Mouse (Mus musculus) CH12.LX (cell line): Measurements from ENCODE around the gene Adsl. TPM values are rescaled to one million over a fixed set of nuclear protein-coding genes. Genes with fewer than 3 reads are reported as not detected.

ENCODE experiments used
- DNase-seq: peaks from one replicate; pipeline ENCODE4 v3.0.0-alpha.2; 2013; ENCODE audit errors: extremely low read depth
- H3K27ac ChIP-seq: 2 replicates; pipeline ENCODE4 v1.5.1; 2012; ENCODE audit warnings: low read depth, mild to moderate bottlenecking, control low read depth, moderate library complexity; ENCODE audit not compliant: insufficient read depth
- H3K27me3 ChIP-seq: replicated peaks from 2 replicates; pipeline ENCODE3; 2012; ENCODE audit warnings: inconsistent platforms
- H3K36me3 ChIP-seq, 2 experiments: replicated peaks in 1 of 2; 2 replicates each; pipeline versions ENCODE3 to v1.6.1; 2012; ENCODE audit warnings: inconsistent platforms in 1 of 2, low read length in 1 of 2, mild to moderate bottlenecking in 1 of 2, mixed read lengths in 1 of 2, moderate library complexity in 1 of 2; ENCODE audit not compliant: control insufficient read depth in 1 of 2, insufficient read depth in 1 of 2
- H3K4me1 ChIP-seq, 2 experiments: 2 replicates each; pipeline ENCODE4 v1.6.1; 2012; ENCODE audit warnings: inconsistent platforms in 1 of 2, moderate library complexity in 1 of 2; ENCODE audit not compliant: insufficient read depth in 2 of 2, control insufficient read depth in 1 of 2
- H3K4me2 ChIP-seq: 2 replicates; pipeline ENCODE4 v1.6.1; 2012; ENCODE audit warnings: low read depth, mild to moderate bottlenecking, control low read depth; ENCODE audit not compliant: poor library complexity, insufficient read depth, severe bottlenecking
- H3K4me3 ChIP-seq, 3 experiments: fragments of 150-350 bp in 1 of 3; sonication (generic) in 1 of 3; replicated peaks in 1 of 3; 2 replicates each; pipeline versions ENCODE3 to v1.5.1; 2011 to 2012; ENCODE audit warnings: low read depth in 2 of 3, low read length in 2 of 3, mild to moderate bottlenecking in 2 of 3, moderate library complexity in 2 of 3, control low read depth in 1 of 3, improper control_type of control experiment in 1 of 3, inconsistent platforms in 1 of 3, mixed read lengths in 1 of 3; ENCODE audit not compliant: poor library complexity in 1 of 3
- H3K79me2 ChIP-seq: replicated peaks from 2 replicates; pipeline ENCODE4 v1.6.1; 2012; ENCODE audit warnings: mild to moderate bottlenecking, moderate library complexity; ENCODE audit not compliant: control insufficient read depth, poor library complexity, insufficient read depth, severe bottlenecking; ENCODE audit errors: extremely low read depth
- H3K9ac ChIP-seq: 2 replicates; pipeline ENCODE4 v1.6.1; 2012; ENCODE audit warnings: low read depth, mild to moderate bottlenecking, control low read depth, moderate library complexity; ENCODE audit not compliant: insufficient read depth
- H3K9me3 ChIP-seq: replicated peaks from 2 replicates; pipeline ENCODE3; 2012; ENCODE audit warnings: low read length, inconsistent platforms, mixed read lengths
- BHLHE40 ChIP-seq: IDR thresholded peaks from 2 replicates; pipeline ENCODE4 v1.6.1; 2011; ENCODE audit warnings: mild to moderate bottlenecking, low read depth, low read length, improper control_type of control experiment
- CTCF ChIP-seq, 2 experiments: IDR thresholded peaks in 1 of 2; conservative IDR thresholded peaks in 1 of 2; 2 replicates each; pipeline ENCODE4 v1.5.1; 2011 to 2012; ENCODE audit warnings: low read depth in 2 of 2, low read length in 2 of 2, improper control_type of control experiment in 1 of 2, inconsistent platforms in 1 of 2, mild to moderate bottlenecking in 1 of 2, moderate library complexity in 1 of 2
- ETS1 ChIP-seq: conservative IDR thresholded peaks from 2 replicates; pipeline ENCODE4 v1.6.1; 2012; ENCODE audit warnings: low read depth, mild to moderate bottlenecking, inconsistent platforms, low read length, improper control_type of control experiment, moderate library complexity
- HCFC1 ChIP-seq: IDR thresholded peaks from 2 replicates; pipeline ENCODE4 v1.6.1; 2012; ENCODE audit warnings: low read depth, mild to moderate bottlenecking, inconsistent platforms, low read length, improper control_type of control experiment
- IRF4 ChIP-seq: IDR thresholded peaks from 2 replicates; pipeline ENCODE4 v1.6.1; 2014; ENCODE audit warnings: low read depth, mild to moderate bottlenecking, inconsistent platforms, low read length, improper control_type of control experiment
- KAT2A ChIP-seq: IDR thresholded peaks from 2 replicates; pipeline ENCODE4 v1.6.1; 2012; ENCODE audit warnings: low read length, improper control_type of control experiment, inconsistent platforms; ENCODE audit not compliant: insufficient replicate concordance
- MAFK ChIP-seq: IDR thresholded peaks from 2 replicates; pipeline ENCODE4 v1.6.1; 2011; ENCODE audit warnings: low read length, improper control_type of control experiment; ENCODE audit not compliant: insufficient replicate concordance
- MAX ChIP-seq: IDR thresholded peaks from 2 replicates; pipeline ENCODE4 v1.6.1; 2011; ENCODE audit warnings: low read length, improper control_type of control experiment
- MYC ChIP-seq: IDR thresholded peaks from 2 replicates; pipeline ENCODE4 v1.6.1; 2011; ENCODE audit warnings: low read depth, mild to moderate bottlenecking, improper control_type of control experiment, low read length
- NELFE ChIP-seq: IDR thresholded peaks from 2 replicates; pipeline ENCODE4 v1.6.1; 2011; ENCODE audit warnings: low read depth, low read length, improper control_type of control experiment
- PAX5 ChIP-seq: IDR thresholded peaks from 2 replicates; pipeline ENCODE4 v1.6.1; 2012; ENCODE audit warnings: low read length, inconsistent platforms, mixed read lengths
- POLR2A ChIP-seq: IDR thresholded peaks from 2 replicates; pipeline ENCODE4 v1.6.1; 2011; ENCODE audit warnings: low read depth, mild to moderate bottlenecking, improper control_type of control experiment, low read length
- RAD21 ChIP-seq: IDR thresholded peaks from 2 replicates; pipeline ENCODE4 v1.6.1; 2011; ENCODE audit warnings: low read depth, mild to moderate bottlenecking, low read length, improper control_type of control experiment, moderate library complexity
- SMC3 ChIP-seq: IDR thresholded peaks from 2 replicates; pipeline ENCODE4 v1.6.1; 2011; ENCODE audit warnings: low read depth, low read length, improper control_type of control experiment
- TCF12 ChIP-seq: IDR thresholded peaks from 2 replicates; pipeline ENCODE4 v1.6.1; 2014; ENCODE audit warnings: low read depth, mild to moderate bottlenecking, inconsistent platforms, low read length, improper control_type of control experiment
- UBTF ChIP-seq: IDR thresholded peaks from 2 replicates; pipeline ENCODE4 v1.6.1; 2012; ENCODE audit warnings: low read depth, mild to moderate bottlenecking, inconsistent platforms, low read length, improper control_type of control experiment, moderate library complexity
- USF2 ChIP-seq: conservative IDR thresholded peaks from 2 replicates; pipeline ENCODE4 v1.6.1; 2011; ENCODE audit warnings: low read depth, low read length, improper control_type of control experiment
- ZKSCAN1 ChIP-seq: IDR thresholded peaks from 2 replicates; pipeline ENCODE4 v1.6.1; 2012; ENCODE audit warnings: low read depth, inconsistent platforms, low read length, improper control_type of control experiment, borderline replicate concordance
- dilution Hi-C: fragments of 300-500 bp; cut with MboI; formaldehyde crosslinking; loops from 2 replicates; pipeline ENCODE4 v1.14.3; 2020; ENCODE audit warnings: low sequenced_read_pairs; ENCODE audit not compliant: extremely low pct_unique_long_range_greater_than_20kb, extremely low pct_ligation_motif_present
- in situ Hi-C: fragments of 300-500 bp; cut with MboI; formaldehyde crosslinking; loops from 3 replicates; pipeline ENCODE4 v1.14.3; 2019; ENCODE audit warnings: low sequenced_read_pairs, low pct_ligation_motif_present, low pct_unique_long_range_greater_than_20kb, mixed read lengths
- polyA plus RNA-seq: library from polyadenylated mRNA; unstranded; fragments of >175 nt; gene quantifications from 2 replicates; pipeline ENCODE4 v1.2.1, GENCODE M21; 2012; ENCODE audit warnings: low read depth; ENCODE audit not compliant: insufficient read length
- total RNA-seq, 2 experiments: library from RNA; depleted of rRNA; stranded (reverse); fragments of 300-350 nt in 1 of 2; fragments of >200 nt in 1 of 2; gene quantifications; 2 replicates each; pipeline ENCODE4 v1.2.3; 2012 to 2014

Gene Adsl
- total and polyA plus RNA-seq, 3 experiments, result 226 to 356 (median 276) TPM

DNA sequence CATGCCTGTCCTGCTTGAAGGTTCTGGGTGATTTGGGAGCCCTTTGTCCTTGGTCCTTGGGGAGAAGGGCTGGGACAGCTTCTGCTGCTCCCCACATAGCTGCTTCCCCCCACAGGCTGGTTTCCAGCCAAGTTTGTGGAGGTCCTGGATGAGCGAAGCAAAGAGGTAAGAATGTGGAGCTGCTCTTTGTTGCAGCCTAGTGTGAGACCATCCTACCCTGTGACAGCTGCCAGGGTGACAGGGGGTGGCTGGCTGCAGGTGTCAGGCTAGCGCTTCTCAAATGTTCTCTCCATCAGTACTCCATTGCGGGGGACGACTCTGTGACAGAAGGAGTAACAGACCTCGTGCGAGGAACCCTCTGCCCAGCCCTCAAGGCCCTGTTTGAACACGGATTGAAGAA is 61.8 kb downstream of the Adsl start:
- no peak overlapping the region for H3K4me2 ChIP-seq
- no peak overlapping the region for H3K27ac ChIP-seq
- TF ChIP-seq MYC (no peak), ETS1 (no peak), NELFE (no peak), MAX (no peak), ZKSCAN1 (no peak), BHLHE40 (no peak), PAX5 (no peak), KAT2A (no peak), IRF4 (no peak), MAFK (no peak), RAD21 (no peak), POLR2A (no peak), UBTF (no peak), USF2 (no peak), TCF12 (no peak)
- H3K79me2 ChIP-seq, result no peaks in the 10 kb centered on the region
- no peaks in the 10 kb centered on the region for H3K4me1 ChIP-seq
- H3K9me3 ChIP-seq, result no peaks in the 10 kb centered on the region
- DNase-seq, result no peak
- in situ Hi-C loops, result no loop called here
- no peaks in the 10 kb centered on the region for H3K27me3 ChIP-seq
- no peak overlapping the region for H3K9ac ChIP-seq
- dilution Hi-C loops, result no loop called here
- H3K4me3 ChIP-seq, result no peak overlapping the region
- peaks cover 73 to 98% of the 10 kb centered on the region in 2 experiments for H3K36me3 ChIP-seq

DNA sequence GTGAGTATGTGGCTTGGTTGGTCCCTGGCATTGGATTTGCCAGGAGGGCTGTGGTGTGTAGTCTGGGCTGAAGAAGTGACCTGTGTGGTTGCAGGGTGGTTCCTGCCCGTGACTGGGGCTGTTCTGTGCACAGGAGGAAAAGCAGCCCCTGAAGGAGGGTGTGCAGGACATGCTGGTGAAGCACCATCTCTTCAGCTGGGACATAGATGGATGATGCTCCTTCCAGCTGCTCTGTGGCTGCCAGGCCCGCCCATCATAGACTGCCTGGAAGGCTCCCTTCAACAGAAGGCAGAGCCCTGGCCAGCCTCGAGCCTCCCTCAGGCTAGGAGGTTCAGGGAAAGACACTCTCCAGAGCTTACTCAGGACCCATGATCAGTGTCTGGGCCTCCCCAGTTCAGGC is 63.2 kb downstream of the Adsl start:
- H3K4me2 ChIP-seq, result no peak overlapping the region
- in situ Hi-C loops, result no loop called here
- TF ChIP-seq HCFC1, result no peak
- no peak for TF ChIP-seq MAFK
- no peak for TF ChIP-seq MYC
- no peak for TF ChIP-seq CTCF (conservative IDR thresholded peaks at IDR 0.05 in 1 of 2, IDR thresholded peaks at IDR 0.05 in 1 of 2; ENCODE audit: low read depth in 2 of 2, low read length in 2 of 2)
- no peak for TF ChIP-seq SMC3
- DNase-seq, result no peak
- H3K9ac ChIP-seq, result no peak overlapping the region
- no peaks in the 10 kb centered on the region for H3K4me1 ChIP-seq
- no peak overlapping the region for H3K4me3 ChIP-seq
- no peaks in the 10 kb centered on the region for H3K79me2 ChIP-seq
- H3K9me3 ChIP-seq, result no peaks in the 10 kb centered on the region
- dilution Hi-C loops, result no loop called here
- peaks cover 83 to 99% of the 10 kb centered on the region in 2 experiments for H3K36me3 ChIP-seq
- no peak overlapping the region for H3K27ac ChIP-seq
- H3K27me3 ChIP-seq, result no peaks in the 10 kb centered on the region
